Mouse (Mus musculus) myocyte (in vitro differentiated cells): ENCODE measurements around the gene Tmem8b.

Source experiments
- E2F4 ChIP-seq: IDR thresholded peaks from one replicate; pipeline ENCODE4 v1.6.1; 2011; ENCODE audit warnings: mild to moderate bottlenecking, control low read depth, moderate library complexity; ENCODE audit not compliant: insufficient read depth
- MAX ChIP-seq: IDR thresholded peaks from one replicate; pipeline ENCODE4 v1.6.1; 2011; ENCODE audit warnings: low read depth, mild to moderate bottlenecking, control low read depth
- MYOD1 ChIP-seq, 3 experiments: IDR thresholded peaks; one replicate each; pipeline ENCODE4 v1.6.1; 2011; ENCODE audit warnings: control low read depth in 2 of 3, low read depth in 2 of 3, mild to moderate bottlenecking in 2 of 3, moderate library complexity in 1 of 3; ENCODE audit not compliant: insufficient read length in 2 of 3, control insufficient read depth in 1 of 3
- POLR2A ChIP-seq: IDR thresholded peaks from one replicate; pipeline ENCODE4 v1.6.1; 2011; ENCODE audit warnings: low read depth, mild to moderate bottlenecking, control low read depth, moderate library complexity; ENCODE audit not compliant: insufficient read length
- POLR2AphosphoS2 ChIP-seq: IDR thresholded peaks from one replicate; pipeline ENCODE4 v1.6.1; 2011; ENCODE audit warnings: low read depth, control low read depth; ENCODE audit not compliant: insufficient read length
- REST ChIP-seq: IDR thresholded peaks from one replicate; pipeline ENCODE4 v1.6.1; 2011; ENCODE audit warnings: mild to moderate bottlenecking, control low read depth, moderate library complexity; ENCODE audit not compliant: insufficient read depth, insufficient read length
- TCF12 ChIP-seq: IDR thresholded peaks from one replicate; pipeline ENCODE4 v1.6.1; 2011; ENCODE audit warnings: mild to moderate bottlenecking, control low read depth; ENCODE audit not compliant: poor library complexity, insufficient read depth, severe bottlenecking
- TCF3 ChIP-seq: IDR thresholded peaks from one replicate; pipeline ENCODE4 v1.6.1; 2011; ENCODE audit warnings: low read depth, control low read depth; ENCODE audit not compliant: insufficient read length
- USF1 ChIP-seq: IDR thresholded peaks from one replicate; pipeline ENCODE4 v1.6.1; 2011; ENCODE audit warnings: low read depth, mild to moderate bottlenecking, control low read depth, moderate library complexity

GRCm38 (mm10) chr4:43732171-43732570 is 63.4 kb downstream of the Tmem8b start:
- TF ChIP-seq MAX, result no peak
- TF ChIP-seq POLR2A, result no peak
- TF ChIP-seq E2F4, result no peak
- TF ChIP-seq REST, result no peak
- no peak for TF ChIP-seq MYOD1 (IDR thresholded peaks at IDR 0.05; ENCODE audit: control insufficient read depth in 1 of 3, insufficient read length in 2 of 3, low read depth in 2 of 3)
- TF ChIP-seq TCF12, result no peak
- TF ChIP-seq POLR2AphosphoS2, result no peak
- TF ChIP-seq USF1, result no peak
- TF ChIP-seq TCF3, result no peak
